ENCODE assay signal across 8 mouse cellular contexts in genomic region chr5:149678100-149678989, GRCm38 (mm10). TPM values are rescaled to one million over a fixed set of nuclear protein-coding genes. Genes with fewer than 3 reads are reported as not detected.
DNase-seq lines count a peak whose midpoint lies in the region; ATAC-seq lines count a peak whose summit lies in the region.

TSS of gene B3glct (plus strand) at chr5:149678230.

- intact Hi-C loops in gastrocnemius, postnatal 36 days (cut with DNase I), result no loop called here
- intact Hi-C loops in left cerebral cortex, postnatal 25 days (cut with DNase I), result loop anchor here (1.0 kb wide), 1 partner anchor 42 kb away; the partner anchor contains the start of gene Hsph1

- peak within 1 kb of the TSS; percentile 88 for H3K27ac ChIP-seq in intestine, embryonic 15.5 days

- H3K9ac ChIP-seq in intestine, embryonic 15.5 days, result peak within 1 kb of the TSS; percentile 89

- peak; percentile 99 for ATAC-seq in intestine, embryonic 15.5 days

- under 1% methylated on average over 65 of the region's 106 CpGs for WGBS in intestine, embryonic 15.5 days

- H3K9me3 ChIP-seq in intestine, embryonic 15.5 days, result no peaks in the 10 kb centered on the region

- H3K27me3 ChIP-seq in intestine, embryonic 15.5 days (replicated peaks), result no peaks in the 10 kb centered on the region

- H3K4me2 ChIP-seq in intestine, embryonic 15.5 days (replicated peaks), result peak within 1 kb of the TSS; percentile 97

- H3K4me1 ChIP-seq in intestine, embryonic 15.5 days (replicated peaks), result peaks cover 9% of the 10 kb centered on the region

- no peaks in the 10 kb centered on the region for H3K36me3 ChIP-seq in intestine, embryonic 15.5 days

- peak; percentile 92 for DNase-seq in adrenal gland, adult 2 months
- DNase-seq in embryo, embryonic 11.5 days (ENCODE audit: low read depth, low spot score), result peak; percentile 75
- peak; percentile 79 to 82 for DNase-seq in gastrocnemius, postnatal 36 days
- peak; percentile 67 to 85 for DNase-seq in left cerebral cortex, postnatal 25 days (ENCODE audit: low spot score in 2 of 2)
- DNase-seq in mesoderm, embryonic 11.5 days (ENCODE audit: low read depth, low spot score), result peak; percentile 87
- peak; percentile 84 for DNase-seq in right cerebral cortex, postnatal 25 days
- DNase-seq in urinary bladder, postnatal 4 days (ENCODE audit: low spot score in 2 of 2), result peak; percentile 78 to 86

- peak within 1 kb of the TSS; percentile 83 for H3K4me3 ChIP-seq in intestine, embryonic 15.5 days (replicated peaks)

RNA-seq across cellular contexts. Expression of gene B3glct, which starts in this region (rescaled TPM):
- total RNA-seq in adrenal gland, adult 2 months (2021), result 10 to 100 TPM; 20.3 to 24.7 TPM
- 8.1 and 11.2 TPM in 2 replicates for polyA plus RNA-seq in adrenal gland, adult 2 months (2012; rRNA removed)
- 1 to 10 TPM; 3.6 to 4.4 TPM for total RNA-seq in gastrocnemius, postnatal 36 days (2021)
- polyA plus RNA-seq in intestine, embryonic 15.5 days (2015; fragmentation: Nextera tagmentation; extraction: Ambion mirVana), result 11.2 and 12.3 TPM in 2 replicates
- 10 to 100 TPM; 14.8 to 16.3 TPM for total RNA-seq in left cerebral cortex, postnatal 25 days (2021)

Comparison
In these comparisons a context has a peak if more than half of its experiments do, and no peak if none do; other contexts are left out.
1. Peak in every context shown above with its lines: DNase-seq, ATAC-seq, H3K4me3 ChIP-seq and H3K27ac ChIP-seq.